Mouse (Mus musculus) liver, embryonic 14 days (tissue): Measurements from ENCODE around the gene Il21. TPM values are rescaled to one million over a fixed set of nuclear protein-coding genes. Genes with fewer than 3 reads are reported as not detected.

Source experiments
- polyA plus RNA-seq: library from polyadenylated mRNA; depleted of rRNA; stranded (reverse); fragments of >200 nt; gene quantifications from 2 replicates; pipeline ENCODE4 v1.2.3, GENCODE M21; 2012; rRNA removed

Il21 gene
- polyA plus RNA-seq: not detected in 2 replicates

DNA sequence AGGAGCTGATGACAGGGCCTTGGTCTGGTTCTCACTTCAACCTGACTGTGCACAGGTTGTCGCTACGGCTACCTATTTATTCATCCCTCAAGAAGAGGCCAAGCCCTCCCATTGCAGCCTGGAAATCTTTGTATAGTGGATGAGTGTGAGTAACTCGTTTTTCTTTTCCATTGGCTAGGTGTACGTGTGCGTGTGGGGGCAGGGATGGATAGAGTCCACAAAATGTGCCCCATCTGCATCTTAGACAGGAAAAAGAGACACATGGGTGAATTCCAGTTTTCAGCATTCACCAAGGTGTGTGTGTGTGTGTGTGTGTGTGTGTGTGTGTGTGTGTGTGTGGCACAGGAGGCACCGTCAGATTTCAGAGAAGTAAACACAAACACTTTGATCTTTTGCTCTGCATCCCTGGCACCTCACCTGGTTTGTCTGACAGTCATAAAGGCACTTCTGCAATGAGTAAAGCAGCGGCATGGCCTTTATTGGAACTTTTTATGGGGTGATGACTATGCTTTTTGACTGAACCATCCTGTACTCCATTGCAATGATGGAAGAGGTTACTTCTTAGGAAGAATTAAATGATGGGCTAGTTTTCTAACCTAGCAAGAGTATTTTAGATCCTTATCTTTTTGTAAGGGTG is at the start of gene Il21:
Gene Il21, minus strand, starts transcription at position 51 of the 637 bp plus-strand sequence.

Other genes starting within 250 kb of the Il21 start
- 0.05 and 0.10 TPM in 2 replicates for gene Adad1, start 169.1 kb downstream of the Il21 start, polyA plus RNA-seq
- gene Il2, start 106.7 kb downstream of the Il21 start, polyA plus RNA-seq: 0.05 TPM in 1 of 2 replicates, not detected in the other
- gene Bbs12, start 79.9 kb upstream of the Il21 start, polyA plus RNA-seq: 1.8 and 2.9 TPM in 2 replicates
- gene Cetn4, start 80.1 kb upstream of the Il21 start, polyA plus RNA-seq: 1.6 and 1.8 TPM in 2 replicates
- 0.06 TPM in 2 replicates for gene Fgf2, start 115.7 kb upstream of the Il21 start, polyA plus RNA-seq
- 6.4 and 7.3 TPM in 2 replicates for gene Spata5, start 187.3 kb upstream of the Il21 start, polyA plus RNA-seq
- 3.4 and 4.0 TPM in 2 replicates for gene Nudt6, start 187.6 kb upstream of the Il21 start, polyA plus RNA-seq